Mouse (Mus musculus): Measurements from ENCODE around the gene Gmpr2.
A peak's percentile ranks its signal among the peaks of the same experiment; 100 is the strongest.

Gmpr2 gene

DNA sequence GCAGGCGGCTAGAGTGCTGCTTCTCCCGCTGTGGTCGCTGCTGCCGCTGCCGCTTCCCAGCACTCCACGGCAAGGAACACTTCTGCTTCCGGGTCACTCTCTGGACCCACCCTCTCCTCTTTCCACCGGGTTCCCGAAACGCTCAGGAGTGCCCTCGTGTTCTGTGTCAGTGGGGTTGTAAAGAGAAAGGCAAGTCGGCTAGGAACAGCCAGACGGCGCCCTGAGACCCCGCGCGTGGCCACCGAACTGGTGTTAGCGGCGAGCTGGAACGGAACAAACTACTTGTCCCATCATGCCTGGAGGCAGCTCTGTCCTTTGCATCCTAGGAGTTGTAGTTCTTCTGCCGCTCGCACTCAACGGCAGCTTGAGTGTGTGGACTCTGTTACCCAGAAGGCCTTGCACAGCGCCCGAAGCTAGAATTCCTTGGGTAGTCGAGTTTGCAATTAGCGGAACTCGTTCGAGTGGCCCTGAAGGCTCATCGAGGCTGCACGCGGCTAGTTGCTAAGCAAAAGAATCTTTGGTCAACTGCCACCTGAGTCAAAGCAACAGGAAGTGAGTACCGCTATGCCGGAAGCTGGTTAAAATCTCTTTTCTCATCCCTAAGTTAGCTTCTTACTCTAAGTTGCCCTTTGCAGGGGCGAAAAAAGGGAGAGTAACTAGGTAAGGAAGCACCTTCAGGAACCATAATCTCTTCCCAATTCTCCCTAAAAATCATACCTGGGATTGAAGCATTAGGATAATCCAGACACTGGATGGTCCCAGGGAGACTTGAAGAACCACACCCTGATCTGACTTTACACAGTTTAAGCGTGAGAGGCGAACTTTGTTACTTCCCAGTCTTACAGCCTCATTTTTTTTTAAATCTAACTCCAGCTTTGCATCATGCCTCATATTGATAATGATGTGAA, at the start of gene Gmpr2, which contains the start of gene Nedd8:
Gene Gmpr2 (plus strand): TSS at position 109 of the 908 bp plus-strand sequence.
Gene Nedd8 (minus strand): TSS at position 292 of the 908 bp plus-strand sequence.
- DNase-seq (ENCODE audit: low read depth), result peak; percentile 94

GRCm38 (mm10) chr14:55628077-55628827, 43.5 kb upstream of the Gmpr2 start:
- no peak for DNase-seq (ENCODE audit: low read depth)

GRCm38 (mm10) chr14:55629312-55629711, 42.4 kb upstream of the Gmpr2 start:
- DNase-seq (ENCODE audit: low read depth), result no peak

DNA sequence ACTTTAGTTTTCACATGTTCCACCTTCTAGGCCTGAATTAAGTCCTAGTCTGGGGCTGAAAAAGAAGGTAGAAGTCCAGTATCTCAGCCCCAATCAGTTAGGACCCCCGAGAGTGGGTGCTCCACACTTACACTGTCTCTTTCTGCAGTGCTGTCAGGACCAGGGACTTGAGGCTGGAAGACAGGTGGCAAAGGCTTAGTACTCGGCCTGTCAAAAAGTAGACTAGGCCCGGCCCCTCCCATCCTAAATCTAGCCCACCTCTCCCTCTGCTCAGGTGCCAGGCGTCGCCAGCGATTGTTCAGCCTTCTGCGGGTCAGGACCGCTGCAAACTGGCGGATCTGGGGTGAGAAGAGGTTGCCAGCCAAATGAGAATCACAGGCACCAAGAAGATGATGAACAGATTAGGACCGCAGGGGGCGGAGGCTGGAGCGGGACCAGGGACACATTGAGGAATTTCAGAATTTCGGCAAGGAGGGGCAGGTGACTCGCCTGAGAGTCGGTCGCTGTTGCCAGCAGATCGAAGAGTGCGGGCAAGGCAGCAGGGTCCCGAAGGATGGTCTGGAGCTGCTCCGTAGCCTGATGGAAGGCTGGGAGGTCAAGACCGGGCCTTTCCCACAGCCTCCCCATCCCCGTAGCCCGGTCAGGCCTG, 36.7 kb upstream of the Gmpr2 start:
- no peak for DNase-seq (ENCODE audit: low read depth)

DNA sequence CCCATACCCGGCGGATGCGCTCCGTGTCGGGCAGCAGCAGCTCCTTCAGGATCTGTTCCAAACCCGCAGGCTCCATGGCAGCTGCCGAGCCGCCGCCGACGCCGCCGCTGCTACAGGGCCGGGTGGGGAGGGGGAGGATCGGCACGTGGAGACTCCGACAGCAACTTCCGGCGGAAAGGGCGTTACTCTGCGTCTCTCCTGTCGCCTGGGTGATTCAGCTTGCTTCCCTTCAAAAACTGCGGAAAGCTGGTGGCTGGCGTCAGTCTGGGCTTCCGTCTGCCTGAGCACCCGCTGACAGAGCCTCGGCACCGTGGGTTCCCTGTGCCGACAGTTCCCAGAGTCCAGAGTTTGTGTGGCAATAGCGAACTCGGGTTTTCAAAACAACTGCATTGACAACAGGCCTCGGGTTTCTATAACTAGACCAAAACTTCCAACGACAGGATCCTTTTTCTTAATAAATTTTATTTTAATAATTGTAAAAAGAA, 36.2 kb upstream of the Gmpr2 start, which contains the start of gene Ipo4:
Gene Ipo4 (minus strand): TSS at position 435 of the 485 bp plus-strand sequence.
- peak; percentile 78 for DNase-seq (ENCODE audit: low read depth)

DNA sequence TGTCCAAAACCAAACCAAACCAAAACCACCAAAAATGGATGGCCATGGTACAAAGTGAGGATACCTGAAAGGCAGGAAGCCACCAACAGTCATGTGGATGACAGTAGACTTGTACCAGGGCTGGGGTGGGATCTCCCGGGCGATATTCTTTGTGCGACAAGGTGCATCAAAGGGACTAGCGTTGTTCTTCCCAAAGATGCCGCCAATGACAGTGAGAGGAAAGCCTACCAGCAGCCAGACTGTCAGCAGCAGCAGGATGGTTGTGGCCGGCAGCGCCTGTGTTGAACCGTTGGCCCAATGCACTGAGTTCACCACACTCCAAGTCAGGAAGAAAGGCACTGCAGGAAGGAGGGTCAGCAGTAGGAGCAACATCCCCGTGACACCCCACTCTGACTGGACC, 33.9 kb upstream of the Gmpr2 start, which contains the start of gene Gm49378:
Gene Gm49378 (minus strand): TSS at position 101 of the 400 bp plus-strand sequence.
- DNase-seq (ENCODE audit: low read depth), result no peak

- no peak for DNase-seq (ENCODE audit: low read depth)
Measured at GRCm38 (mm10) chr14:55640816-55641215, 30.9 kb upstream of the Gmpr2 start.

DNA sequence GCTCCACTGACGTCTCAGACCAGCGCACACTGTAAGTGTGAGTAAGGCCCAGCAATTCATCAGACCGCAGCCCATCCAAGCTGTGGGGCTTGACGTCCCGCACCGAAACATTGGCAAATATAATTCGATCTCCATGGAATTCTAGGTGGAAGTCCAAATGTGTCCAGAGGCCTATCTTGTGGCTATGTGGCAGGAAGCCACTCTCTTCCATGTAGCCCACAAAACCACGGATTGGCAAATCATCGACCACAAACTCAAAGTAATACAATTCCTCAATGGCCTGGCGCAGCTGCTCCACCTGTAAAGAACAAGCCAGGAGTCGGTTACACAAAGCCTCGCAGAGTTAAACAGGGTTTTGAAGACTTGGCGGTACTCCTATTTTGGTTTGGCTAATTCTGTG, 30.4 kb upstream of the Gmpr2 start:
- DNase-seq (ENCODE audit: low read depth), result no peak

DNA sequence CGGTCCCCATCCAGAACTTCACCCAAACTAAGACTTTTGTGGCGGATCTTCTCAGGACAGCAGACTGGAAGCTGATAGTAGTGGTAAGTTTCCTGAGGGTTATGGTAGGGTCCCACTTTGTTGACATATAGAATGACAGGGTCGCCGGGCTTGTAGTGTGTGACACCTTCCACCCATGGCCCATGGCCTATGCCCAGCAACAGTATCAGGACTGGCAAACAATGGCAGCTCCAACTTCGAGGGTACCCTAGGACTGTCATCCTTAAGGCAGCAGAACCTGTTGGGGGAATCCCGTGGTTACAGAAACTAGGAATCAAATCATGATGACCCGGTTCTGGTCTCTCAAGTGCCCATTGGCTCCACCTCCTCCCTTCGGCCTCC, 29.1 kb upstream of the Gmpr2 start:
- DNase-seq (ENCODE audit: low read depth), result no peak

- DNase-seq (ENCODE audit: low read depth), result peak; percentile 69
Measured at GRCm38 (mm10) chr14:55643060-55643907, 28.5 kb upstream of the Gmpr2 start, which contains the start of gene Tm9sf1. Gene Tm9sf1, minus strand, starts transcription at chr14:55643806.

DNA sequence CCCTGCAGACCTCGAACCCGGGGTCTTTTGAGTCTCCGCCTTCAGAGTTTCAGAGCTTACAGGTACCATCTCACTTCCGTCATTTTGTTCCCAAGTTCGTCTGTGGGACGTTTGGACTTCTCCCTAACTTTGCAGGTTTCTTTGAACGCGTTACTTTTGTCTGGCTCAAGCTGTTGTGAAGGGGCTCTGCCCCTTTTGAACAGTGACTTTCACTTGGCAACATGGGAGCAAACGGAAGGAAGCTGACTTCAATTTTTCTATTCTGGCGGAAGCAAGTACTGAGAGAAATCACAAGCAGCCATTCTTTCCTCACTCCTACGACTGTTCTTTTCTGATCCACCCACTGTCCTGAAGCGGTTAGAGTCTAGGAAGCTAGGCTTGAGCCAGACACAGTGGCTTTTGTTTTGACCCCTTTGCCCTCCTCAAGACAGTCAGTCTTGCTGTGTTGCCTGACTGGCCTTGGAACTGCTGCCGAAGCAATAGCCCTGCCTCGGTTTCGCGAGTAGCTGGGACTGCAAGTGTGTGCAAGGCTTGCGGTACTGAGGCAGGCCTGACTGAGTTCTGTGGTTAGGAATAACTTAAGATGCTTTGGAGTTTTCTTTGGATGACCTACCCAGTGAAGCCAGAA, 27.4 kb upstream of the Gmpr2 start:
- no peak for DNase-seq (ENCODE audit: low read depth)

DNA sequence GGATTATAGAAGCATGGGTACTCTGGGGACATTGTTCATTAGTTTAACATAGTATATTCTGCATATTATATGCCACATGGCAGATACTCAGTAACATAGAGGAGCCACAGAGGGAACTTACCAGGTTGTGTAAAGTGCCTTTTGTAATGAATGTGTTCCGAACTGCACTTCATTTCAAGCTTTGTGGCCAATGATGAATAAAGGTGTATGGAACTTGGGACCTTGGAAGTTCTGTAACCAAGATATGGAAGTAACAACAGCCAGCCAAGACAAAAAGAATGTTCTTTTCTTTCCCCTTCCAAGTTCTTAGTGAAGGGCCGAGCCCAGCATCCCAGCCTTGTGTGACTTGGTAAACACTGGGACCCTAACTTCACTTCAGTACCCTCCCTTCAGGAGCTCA, 21.9 kb upstream of the Gmpr2 start, which contains the start of gene Tssk4:
Gene Tssk4 (plus strand): TSS at position 301 of the 400 bp plus-strand sequence.
- no peak for DNase-seq (ENCODE audit: low read depth)

GRCm38 (mm10) chr14:55651528-55651927, 20.2 kb upstream of the Gmpr2 start:
- no peak for DNase-seq (ENCODE audit: low read depth)

DNA sequence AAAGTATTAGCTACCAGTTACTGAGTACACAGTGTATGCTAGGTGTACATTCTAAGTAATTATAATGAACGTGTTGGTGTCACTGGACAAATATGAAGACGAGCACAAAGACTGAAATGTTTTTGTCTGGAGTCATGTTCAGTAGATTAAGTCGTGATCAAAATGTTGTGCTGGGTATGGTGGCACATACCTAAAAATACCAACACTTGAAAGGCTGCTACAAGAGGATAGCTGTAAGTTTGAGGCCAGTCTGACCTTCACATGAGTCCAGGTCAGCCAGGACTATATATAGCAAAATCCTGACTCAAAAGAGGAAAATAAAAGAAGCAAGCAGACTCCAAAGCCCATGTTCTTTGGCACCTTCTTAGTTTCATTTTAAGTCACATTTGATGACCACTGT, 14.8 kb upstream of the Gmpr2 start:
- DNase-seq (ENCODE audit: low read depth), result no peak

DNA sequence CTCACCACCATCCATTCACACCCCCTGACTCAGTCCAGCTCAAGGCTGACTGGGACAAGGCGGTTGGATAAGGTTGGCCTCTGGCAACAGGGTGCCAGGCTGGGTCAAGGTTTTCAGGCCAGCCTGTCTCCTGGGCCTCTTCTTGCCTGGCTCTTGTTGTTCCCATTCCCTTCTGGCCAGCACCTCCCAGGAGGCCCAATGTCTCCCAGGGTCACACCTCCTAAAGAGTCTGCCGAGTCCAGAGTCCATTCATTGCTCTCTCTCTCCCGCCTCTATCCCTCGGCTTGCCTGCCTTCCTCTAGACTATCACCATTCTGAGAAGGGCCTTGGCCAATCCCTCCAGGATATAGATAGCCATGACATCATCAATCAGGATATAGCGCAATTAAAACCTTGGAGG, 13.7 kb upstream of the Gmpr2 start:
- DNase-seq (ENCODE audit: low read depth), result no peak

DNA sequence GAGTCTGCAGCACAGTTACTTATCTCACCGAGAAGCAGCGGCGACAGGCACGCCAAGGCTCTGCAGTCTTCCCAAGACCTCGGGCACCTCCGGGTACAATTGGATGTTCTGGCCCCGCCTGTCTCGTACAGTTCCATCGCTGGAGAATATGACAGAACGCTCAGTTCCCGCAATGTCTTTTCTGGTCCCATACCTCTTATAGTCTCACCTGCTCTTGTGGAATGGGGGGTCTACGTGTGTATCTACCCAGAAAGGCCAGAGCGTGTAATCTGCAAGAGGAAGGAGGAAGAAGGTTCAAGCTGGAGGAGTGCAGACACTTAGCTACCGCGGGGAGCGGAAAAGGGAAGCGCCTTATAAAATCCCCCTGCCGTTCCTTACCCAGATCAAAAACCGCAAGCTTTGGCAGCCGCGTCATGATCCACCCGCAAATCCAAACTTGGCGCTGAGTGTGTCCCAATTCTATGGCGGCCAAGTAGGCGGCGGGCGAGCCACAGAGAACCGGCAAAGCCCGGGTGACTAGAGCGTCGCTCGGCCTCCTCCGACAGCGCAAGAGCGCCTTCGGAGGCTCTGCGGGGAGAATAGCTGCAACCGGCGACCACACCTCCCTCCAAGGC, 11.7 kb upstream of the Gmpr2 start, which contains the start of gene Mdp1:
Gene Mdp1 (minus strand): TSS at position 549 of the 614 bp plus-strand sequence.
- peak; percentile 78 for DNase-seq (ENCODE audit: low read depth)

- no peak for DNase-seq (ENCODE audit: low read depth)
Measured at GRCm38 (mm10) chr14:55660636-55661035, 11.1 kb upstream of the Gmpr2 start.

- peak; percentile 19 for DNase-seq (ENCODE audit: low read depth)
Measured at GRCm38 (mm10) chr14:55671486-55671832, 282 bp upstream of the Gmpr2 start.

- DNase-seq (ENCODE audit: low read depth), result no peak
Measured at GRCm38 (mm10) chr14:55672741-55673060, 960 bp downstream of the Gmpr2 start.

GRCm38 (mm10) chr14:55677615-55678014, 5.9 kb downstream of the Gmpr2 start:
- no peak for DNase-seq (ENCODE audit: low read depth)

All from c-Kit-positive CD71-positive TER-119-negative erythroid progenitor cells, embryonic 14.5 days (primary cell).